Mouse (Mus musculus) liver, postnatal 0 days (tissue): ENCODE data around the gene Map1b.

Source experiments
- CTCF ChIP-seq: sonication (generic); IDR thresholded peaks from 2 replicates; pipeline ENCODE4 v1.5.1; 2016; ENCODE audit warnings: antibody characterized with exemption, low read depth
- EP300 ChIP-seq: IDR thresholded peaks from 2 replicates; pipeline ENCODE4 v1.6.1; 2016; ENCODE audit warnings: antibody characterized with exemption, low read depth, mild to moderate bottlenecking

- TF ChIP-seq CTCF (no peak), EP300 (no peak)
These were observed 28.9 kb upstream of the Map1b start for GRCm38 (mm10) chr13:99545201-99545600.
